Mouse (Mus musculus) E14TG2a.4 (cell line): ENCODE results near the gene Ugt1a2.

Experiments used
- H3K27me3 ChIP-seq: 2 replicates; pipeline ENCODE4 v1.6.1; 2014; ENCODE audit warnings: low read length, control low read depth; ENCODE audit not compliant: insufficient read depth
- H3K36me3 ChIP-seq: 2 replicates; pipeline ENCODE4 v1.6.1; 2014; ENCODE audit warnings: low read length, control low read depth; ENCODE audit not compliant: insufficient read depth
- H3K4me1 ChIP-seq: replicated peaks from 2 replicates; pipeline ENCODE4 v1.6.1; 2014; ENCODE audit warnings: low read depth, low read length, control low read depth
- H3K4me3 ChIP-seq: replicated peaks from 2 replicates; pipeline ENCODE4 v1.5.1; 2014; ENCODE audit warnings: mild to moderate bottlenecking, low read length
- H3K9me3 ChIP-seq: 2 replicates; pipeline ENCODE4 v1.6.1; 2014; ENCODE audit warnings: low read length, control low read depth
- CTCF ChIP-seq: conservative IDR thresholded peaks from 2 replicates; pipeline ENCODE4 v1.5.1; 2014; ENCODE audit warnings: low read length
- NANOG ChIP-seq: IDR thresholded peaks from 2 replicates; pipeline ENCODE4 v1.6.1; 2014; ENCODE audit warnings: borderline replicate concordance, low read length, mixed read lengths
- POU5F1 ChIP-seq: IDR thresholded peaks from 2 replicates; pipeline ENCODE4 v1.6.1; 2014; ENCODE audit warnings: low read length, borderline replicate concordance

The Ugt1a2 gene

DNA sequence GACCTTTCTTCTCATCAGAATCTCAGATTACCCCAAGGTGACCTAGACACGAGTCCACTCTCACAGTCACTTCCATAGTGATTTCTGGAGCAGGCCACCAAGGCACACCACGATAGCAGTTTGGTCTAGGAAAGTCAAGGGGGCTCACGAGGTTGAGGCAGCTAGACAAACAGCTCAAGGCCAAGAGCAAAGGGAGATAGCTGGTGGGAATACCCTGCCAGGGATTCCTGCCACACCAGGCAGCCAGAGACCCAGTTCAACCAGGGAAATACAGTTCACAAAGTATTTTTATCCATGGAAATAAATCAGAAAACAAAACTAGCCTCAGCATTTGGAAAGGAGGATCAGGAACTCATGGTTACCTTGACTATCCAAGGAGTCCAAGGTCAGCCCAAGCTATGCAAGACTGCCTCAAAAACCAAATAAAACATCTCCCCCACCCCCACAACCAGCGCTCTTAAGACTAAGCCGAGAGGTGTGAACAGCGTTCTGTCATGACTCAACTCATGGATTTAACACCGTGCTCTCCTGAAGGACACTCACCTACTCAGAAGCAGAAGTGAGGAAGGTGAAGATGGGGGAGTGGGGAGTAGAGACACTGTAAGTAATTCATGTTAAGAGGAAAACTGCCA is 64.0 kb downstream of the Ugt1a2 start:
- no peak overlapping the region for H3K4me3 ChIP-seq
- H3K36me3 ChIP-seq = peaks cover 100% of the 10 kb centered on the region
- H3K9me3 ChIP-seq = peaks cover 88% of the 10 kb centered on the region
- no peaks in the 10 kb centered on the region for H3K27me3 ChIP-seq
- TF ChIP-seq NANOG (no peak), CTCF (no peak), POU5F1 (no peak; the same call in 1 of the 2 replicates)
- peaks cover 38% of the 10 kb centered on the region for H3K4me1 ChIP-seq

DNA sequence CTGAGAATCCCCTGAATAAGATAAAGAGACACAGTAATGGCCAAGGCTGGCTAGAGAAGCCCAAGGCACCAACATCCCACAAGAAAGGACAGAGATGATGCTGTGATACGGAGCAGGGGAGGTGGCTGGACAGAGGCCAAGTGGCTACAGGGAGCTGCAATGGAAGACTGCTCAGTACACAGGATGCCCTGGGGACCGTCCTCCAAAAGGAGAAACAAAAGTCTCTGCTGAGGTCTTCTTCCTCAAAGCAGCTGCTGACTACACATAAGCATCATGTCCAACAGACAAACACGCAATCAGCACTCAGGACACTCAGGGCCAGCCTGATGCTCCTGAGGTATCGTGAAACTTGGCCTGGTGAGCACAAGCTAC is 64.5 kb downstream of the Ugt1a2 start:
- TF ChIP-seq POU5F1 (no peak), NANOG (no peak), CTCF (no peak)
- H3K9me3 ChIP-seq = peaks cover 88% of the 10 kb centered on the region
- peaks cover 100% of the 10 kb centered on the region for H3K36me3 ChIP-seq
- H3K27me3 ChIP-seq = no peaks in the 10 kb centered on the region
- no peak overlapping the region for H3K4me3 ChIP-seq
- peaks cover 38% of the 10 kb centered on the region for H3K4me1 ChIP-seq

DNA sequence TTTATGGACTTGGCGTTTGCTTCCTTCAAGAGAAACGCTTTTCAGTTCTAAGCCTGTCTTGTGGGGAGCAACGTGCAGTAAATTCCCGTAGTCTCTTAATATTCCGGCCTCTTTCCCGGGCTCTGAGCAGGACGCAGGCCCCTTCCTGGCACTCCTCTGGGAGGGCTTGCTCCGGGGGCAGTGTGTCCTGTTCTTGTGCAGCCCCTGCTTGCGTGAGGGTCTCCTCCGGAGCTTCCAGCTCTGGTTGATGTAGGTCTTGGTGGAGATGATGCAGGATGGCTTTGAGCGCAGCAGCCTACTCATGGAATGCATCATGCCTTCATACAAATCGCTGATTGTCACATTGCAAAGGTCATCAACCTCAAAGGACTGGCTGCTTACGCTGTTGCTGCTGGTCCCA is 65.7 kb downstream of the Ugt1a2 start:
- TF ChIP-seq CTCF (no peak), NANOG (no peak), POU5F1 (no peak)
- Histone ChIP-seq H3K9me3 (peaks cover 84% of the 10 kb centered on the region), H3K4me3 (no peak overlapping the region), H3K4me1 (peaks cover 31% of the 10 kb centered on the region), H3K27me3 (no peaks in the 10 kb centered on the region), H3K36me3 (peaks cover 97% of the 10 kb centered on the region)

DNA sequence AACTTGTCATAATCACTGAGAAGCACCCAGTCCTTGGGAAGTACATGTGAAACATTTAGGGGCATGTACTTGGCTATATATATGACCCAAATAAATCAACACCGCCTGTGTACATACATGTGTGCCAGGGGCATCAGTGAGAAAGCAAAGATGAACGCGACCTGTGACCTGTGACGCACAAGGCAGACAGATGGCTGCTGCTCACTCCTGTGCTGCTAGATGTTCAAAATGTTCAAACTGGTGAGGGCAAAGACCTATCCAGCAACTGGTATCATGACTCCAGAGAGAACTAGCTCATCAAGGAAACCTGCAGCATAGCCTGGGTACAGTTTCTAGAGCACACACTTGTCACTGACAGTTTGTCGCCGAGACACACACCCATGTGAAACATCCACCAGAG is 67.1 kb downstream of the Ugt1a2 start:
- Histone ChIP-seq H3K4me1 (peaks cover 28% of the 10 kb centered on the region), H3K9me3 (peaks cover 85% of the 10 kb centered on the region), H3K27me3 (no peaks in the 10 kb centered on the region), H3K4me3 (no peak overlapping the region), H3K36me3 (peaks cover 97% of the 10 kb centered on the region)
- TF ChIP-seq CTCF (no peak), POU5F1 (no peak), NANOG (no peak)

DNA sequence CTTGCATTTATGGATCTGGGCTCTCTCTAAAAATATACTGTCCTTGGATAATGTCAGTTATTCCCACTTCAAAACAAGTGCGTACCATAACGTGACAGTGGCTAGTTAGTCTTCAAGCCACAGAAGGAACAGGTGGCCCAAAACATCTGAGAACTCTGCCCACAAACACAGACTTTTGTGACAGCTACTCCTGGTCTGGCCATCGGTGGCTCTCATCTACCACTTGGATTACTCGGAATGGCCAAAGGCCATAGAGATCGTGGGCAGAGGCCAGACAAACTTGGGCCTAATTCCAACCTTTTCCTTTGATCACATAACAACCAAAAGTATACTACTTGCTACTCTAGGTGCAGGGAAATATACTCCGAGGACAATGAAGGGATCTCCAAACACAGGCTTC is 67.7 kb downstream of the Ugt1a2 start:
- peaks cover 28% of the 10 kb centered on the region for H3K4me1 ChIP-seq
- no peak overlapping the region for H3K4me3 ChIP-seq
- TF ChIP-seq CTCF (no peak), POU5F1 (no peak), NANOG (no peak)
- peaks cover 91% of the 10 kb centered on the region for H3K9me3 ChIP-seq
- peaks cover 97% of the 10 kb centered on the region for H3K36me3 ChIP-seq
- H3K27me3 ChIP-seq = no peaks in the 10 kb centered on the region
